Mouse (Mus musculus): ENCODE data around the gene Slc25a4.

Gene Slc25a4

GRCm38 (mm10) chr8:46204974-46205640 lies 6.0 kb downstream of the Slc25a4 start:
- no peak for DNase-seq (ENCODE audit: low spot score)

- DNase-seq (ENCODE audit: low spot score) = no peak
Measured at GRCm38 (mm10) chr8:46204301-46204700, 6.8 kb downstream of the Slc25a4 start.

GRCm38 (mm10) chr8:46202350-46202749 lies 8.7 kb downstream of the Slc25a4 start:
- DNase-seq (ENCODE audit: low spot score) = peak; percentile 22

DNA sequence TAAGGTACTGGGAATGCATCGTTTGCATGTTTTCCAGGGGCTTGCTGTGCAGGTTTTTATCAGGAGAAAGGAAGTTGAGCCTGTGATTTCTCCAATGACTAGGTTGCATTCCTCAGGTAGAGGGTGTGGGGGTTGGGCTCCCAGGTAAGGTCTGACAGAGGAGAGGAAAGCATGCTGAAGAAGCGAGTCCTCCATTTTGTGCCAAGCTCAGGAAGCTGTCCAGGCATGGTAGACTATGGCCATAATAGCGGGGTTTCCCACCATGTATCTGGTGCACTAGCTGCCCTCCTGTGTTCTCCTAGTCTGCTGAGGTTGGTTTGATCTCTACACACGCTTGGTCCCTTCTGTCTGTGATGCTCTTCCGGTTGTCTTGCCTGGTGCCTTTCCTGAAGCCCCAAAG lies 13.4 kb downstream of the Slc25a4 start:
- no peak for DNase-seq (ENCODE audit: low spot score)

DNA sequence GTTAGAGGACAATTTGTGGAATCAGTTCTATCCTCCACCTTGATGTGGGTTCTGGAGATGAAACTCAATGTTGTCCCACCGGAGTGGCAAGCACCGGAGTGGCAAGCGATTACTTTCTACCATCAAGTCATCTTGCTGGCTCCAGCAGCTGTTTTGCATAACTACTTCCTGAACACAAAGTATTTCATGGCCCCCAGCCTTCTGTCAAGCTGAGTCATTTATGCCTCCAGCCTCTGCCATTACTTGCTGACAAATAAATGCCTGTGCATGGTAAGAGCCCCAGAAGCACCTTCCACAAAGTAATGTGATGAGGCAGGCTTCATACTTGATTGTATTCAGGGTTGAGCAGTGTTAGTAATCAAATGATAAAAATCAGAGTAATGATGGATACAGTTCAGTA lies 14.2 kb downstream of the Slc25a4 start:
- DNase-seq (ENCODE audit: low spot score) = no peak

DNA sequence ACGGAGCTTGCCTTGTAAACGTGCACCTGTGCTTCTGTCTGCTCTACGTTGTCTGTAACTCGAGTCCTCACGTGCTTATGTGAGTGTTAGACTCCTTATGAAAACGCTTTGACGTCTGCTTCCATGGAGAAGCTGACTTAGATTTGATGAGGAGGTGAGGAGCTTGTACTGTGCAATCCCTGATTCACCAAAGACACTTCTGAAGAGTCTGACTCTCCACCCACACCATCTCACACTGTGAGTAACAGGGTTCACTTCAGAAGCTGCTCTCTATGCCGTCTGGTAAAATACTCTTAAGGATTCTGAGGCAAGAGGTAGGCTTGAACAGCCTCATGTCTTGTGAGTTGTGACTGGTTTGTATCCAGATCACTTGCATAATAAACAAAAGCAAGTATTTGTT lies 18.0 kb downstream of the Slc25a4 start:
- DNase-seq (ENCODE audit: low spot score) = no peak

DNA sequence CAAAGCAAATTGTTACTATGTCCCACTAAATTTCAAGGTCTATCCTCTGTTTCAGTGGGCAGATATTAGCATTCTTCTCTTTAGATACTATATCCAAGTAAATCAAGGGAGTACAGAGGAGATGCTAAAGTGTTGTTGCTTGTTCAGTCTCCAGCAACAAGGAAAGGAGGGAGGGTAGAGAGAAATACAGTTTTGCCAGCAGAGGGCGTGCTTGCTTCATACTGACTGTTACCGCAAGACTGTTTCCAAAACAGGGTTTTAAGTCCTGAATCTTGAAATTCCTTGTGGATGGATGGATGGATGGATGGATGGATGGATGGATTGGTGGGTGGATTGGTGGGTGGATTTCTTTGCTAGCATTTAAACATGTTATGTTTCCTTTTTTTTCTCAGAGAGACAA lies 25.7 kb downstream of the Slc25a4 start:
- peak; percentile 80 for DNase-seq (ENCODE audit: low spot score)

DNA sequence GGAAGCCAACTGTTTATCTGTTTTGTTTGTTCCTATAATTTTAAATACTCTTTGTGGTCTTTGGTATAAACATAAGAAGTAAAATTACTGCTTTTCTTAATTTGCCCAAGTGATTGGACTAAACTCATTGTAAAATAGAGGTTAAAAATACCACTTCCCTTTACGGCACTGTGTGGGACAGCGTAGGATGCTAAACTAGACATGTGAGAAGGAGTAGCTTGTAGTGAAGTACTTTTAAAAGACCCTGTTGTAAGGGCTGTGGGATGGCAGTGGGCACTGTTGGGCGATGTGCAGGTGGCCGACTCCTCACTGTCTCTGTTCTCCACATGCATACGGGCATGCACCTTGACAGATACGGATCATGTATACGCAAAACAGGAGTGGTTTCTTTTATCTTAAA lies 30.9 kb downstream of the Slc25a4 start:
- no peak for DNase-seq (ENCODE audit: low spot score)

GRCm38 (mm10) chr8:46173651-46174050 lies 37.4 kb downstream of the Slc25a4 start:
- DNase-seq (ENCODE audit: low spot score) = no peak

GRCm38 (mm10) chr8:46163870-46164190 lies 47.3 kb downstream of the Slc25a4 start:
- DNase-seq (ENCODE audit: low spot score) = no peak

GRCm38 (mm10) chr8:46162953-46163869 lies 47.9 kb downstream of the Slc25a4 start:
- peak; percentile 94 for DNase-seq (ENCODE audit: low spot score)
